Mouse (Mus musculus) testis, adult 2 months (tissue): ENCODE data around the gene Zswim4.

Experiments
- CTCF ChIP-seq: fragments of 200-500 bp; IDR thresholded peaks from 2 replicates; pipeline ENCODE4 v1.5.1; 2012; ENCODE audit warnings: low read depth, mild to moderate bottlenecking, inconsistent platforms, low read length, moderate library complexity; ENCODE audit not compliant: control insufficient read depth, insufficient read depth, insufficient replicate concordance
- POLR2A ChIP-seq: fragments of 200-500 bp; IDR thresholded peaks from 2 replicates; pipeline ENCODE4 v1.6.1; 2012; ENCODE audit warnings: low read depth, mild to moderate bottlenecking, inconsistent platforms, low read length, moderate library complexity; ENCODE audit not compliant: control insufficient read depth

DNA sequence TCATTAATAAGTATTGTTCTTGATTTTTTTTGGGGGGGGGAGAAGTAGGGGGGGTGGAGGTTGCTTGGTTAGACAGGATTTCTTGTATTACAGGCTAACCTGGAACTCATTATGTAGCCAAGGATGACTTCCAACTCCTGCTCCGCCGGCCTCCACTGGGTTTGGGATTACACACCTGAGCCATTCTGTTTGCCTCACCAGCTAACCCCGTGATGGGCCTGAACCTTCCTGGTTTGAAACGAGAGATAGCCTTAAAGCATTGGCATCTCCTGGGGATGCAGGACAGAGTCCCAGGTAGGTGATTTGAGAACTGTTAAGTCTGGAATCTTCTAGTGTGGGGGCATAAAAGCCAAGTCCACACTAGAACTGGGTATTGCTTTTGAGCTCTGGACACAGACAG lies 43.7 kb downstream of the Zswim4 start:
- TF ChIP-seq POLR2A = no peak
- TF ChIP-seq CTCF = no peak
